Mouse (Mus musculus) cerebellum, adult 2 months (tissue): ENCODE measurements at regions not wholly inside any gene's neighbourhood (a gene's known extent, or its start where the extent isn't known, plus 50 kb on each side); places are given as distances from the start of the nearest gene placed in this dataset.

Source experiments
- CTCF ChIP-seq: fragments of 200-500 bp; IDR thresholded peaks from 2 replicates; pipeline ENCODE4 v1.5.1; 2011; ENCODE audit warnings: low read depth, mild to moderate bottlenecking, control low read depth, low read length, moderate library complexity, borderline replicate concordance; ENCODE audit not compliant: insufficient read depth
- POLR2A ChIP-seq: fragments of 200-500 bp; IDR thresholded peaks from 2 replicates; pipeline ENCODE4 v1.6.1; 2011; ENCODE audit warnings: low read length, control low read depth, borderline replicate concordance; ENCODE audit not compliant: insufficient read depth

- no peak for TF ChIP-seq CTCF
- no peak for TF ChIP-seq POLR2A
Measured at GRCm38 (mm10) chr8:44155705-44156321, 446.0 kb upstream of the Adam34 start.
